Mouse (Mus musculus) liver, embryonic 14.5 days (tissue): Measurements from ENCODE around the gene Mcm9. TPM values are rescaled to one million over a fixed set of nuclear protein-coding genes. Genes with fewer than 3 reads are reported as not detected.

Source experiments
- ATAC-seq: fragments of 200-750 bp; cut with Nextera tagmentation; 2 replicates; pipeline ENCODE4 v1.8.0; 2017; ENCODE audit warnings: moderate number of reproducible peaks, mild to moderate bottlenecking, moderate library complexity; ENCODE audit not compliant: insufficient read depth
- DNase-seq, 3 experiments: peaks; one replicate each; pipeline ENCODE4 v3.0.0-alpha.2; 2012 to 2013; ENCODE audit warnings: low read depth in 3 of 3, low spot score in 3 of 3
- H3K27ac ChIP-seq: fragments of 300-500 bp; sonication (generic); 2 replicates; pipeline ENCODE4 v1.5.1; 2014; ENCODE audit warnings: moderate library complexity, mild to moderate bottlenecking, control low read depth, inconsistent platforms
- H3K27me3 ChIP-seq: fragments of 300-500 bp; sonication (generic); 2 replicates; pipeline ENCODE4 v1.6.1; 2014; ENCODE audit warnings: mild to moderate bottlenecking, low read length, moderate library complexity; ENCODE audit not compliant: control insufficient read depth, insufficient read depth
- H3K36me3 ChIP-seq: fragments of 300-500 bp; sonication (generic); replicated peaks from 2 replicates; pipeline ENCODE4 v1.6.1; 2014; ENCODE audit warnings: low read depth; ENCODE audit not compliant: control insufficient read depth, insufficient read depth
- H3K4me1 ChIP-seq, 2 experiments: fragments of 200-500 bp in 1 of 2; fragments of 300-500 bp in 1 of 2; sonication (generic) in 1 of 2; replicated peaks; 2 replicates each; pipeline ENCODE4 v1.6.1; 2012 to 2014; ENCODE audit warnings: antibody characterized with exemption in 1 of 2, inconsistent platforms in 1 of 2, low read length in 1 of 2; ENCODE audit not compliant: control insufficient read depth in 2 of 2, insufficient read depth in 2 of 2
- H3K4me2 ChIP-seq: fragments of 300-500 bp; sonication (generic); 2 replicates; pipeline ENCODE4 v1.6.1; 2014; ENCODE audit warnings: low read depth, mild to moderate bottlenecking, control low read depth, moderate library complexity
- H3K4me3 ChIP-seq, 2 experiments: fragments of 200-500 bp in 1 of 2; fragments of 300-500 bp in 1 of 2; sonication (generic) in 1 of 2; 2 replicates each; pipeline ENCODE4 v1.5.1; 2012 to 2014; ENCODE audit warnings: low read depth in 2 of 2, low read length in 2 of 2, mild to moderate bottlenecking in 2 of 2, control low read depth in 1 of 2, inconsistent platforms in 1 of 2, moderate library complexity in 1 of 2; ENCODE audit not compliant: insufficient read depth in 1 of 2
- H3K9ac ChIP-seq: fragments of 300-500 bp; sonication (generic); replicated peaks from 2 replicates; pipeline ENCODE4 v1.6.1; 2014; ENCODE audit warnings: mild to moderate bottlenecking, control low read depth, moderate library complexity
- H3K9me3 ChIP-seq: fragments of 300-500 bp; sonication (generic); 2 replicates; pipeline ENCODE4 v1.6.1; 2016; ENCODE audit warnings: low read length, mixed read lengths; ENCODE audit not compliant: control insufficient read depth
- EP300 ChIP-seq: IDR thresholded peaks from 2 replicates; pipeline ENCODE4 v1.6.1; 2016; ENCODE audit warnings: antibody characterized with exemption, low read depth
- WGBS: fragments of 180-500 bp; shearing (Covaris S2); extraction: QIAGEN DNeasy Blood & Tissue Kit; methylation state at CpG from one replicate; pipeline ENCODE4 v1.1.7; 2014; ENCODE audit not compliant: insufficient replicate concordance; 5-methylcytosine and 5-hydroxymethylcytosine counted together
- polyA plus RNA-seq, 2 experiments: library from polyadenylated mRNA; depleted of rRNA in 1 of 2; stranded (reverse) in 1 of 2; unstranded in 1 of 2; fragments of >200 nt; fragmentation: Nextera tagmentation in 1 of 2; extraction: Ambion mirVana in 1 of 2; gene quantifications; 2 replicates each; pipeline versions ENCODE4 v1.2.1 to v1.2.3; 2012 to 2014

Mcm9 gene
- polyA plus RNA-seq, 2 experiments: 2.4 to 4.2 TPM

- no peak for TF ChIP-seq EP300
- no peaks in the 10 kb centered on the region for H3K9me3 ChIP-seq
- no peak for DNase-seq
- H3K27me3 ChIP-seq: no peaks in the 10 kb centered on the region
- H3K36me3 ChIP-seq: no peaks in the 10 kb centered on the region
- no peak overlapping the region for H3K4me2 ChIP-seq
- WGBS: 66% methylated on average over 13 of the region's 13 CpGs
- no peak overlapping the region for H3K27ac ChIP-seq
- H3K4me1 ChIP-seq: no peaks in the 10 kb centered on the region
- no peak overlapping the region for H3K4me3 ChIP-seq
- ATAC-seq: no peak
- H3K9ac ChIP-seq: no peak overlapping the region
Observed at GRCm38 (mm10) chr10:53493954-53494353, 136.3 kb downstream of the Mcm9 start.

Other genes with a start within 250 kb of the Mcm9 start
- gene Asf1a, start 33.7 kb downstream of the Mcm9 start, polyA plus RNA-seq (2012; rRNA removed): 20.0 and 38.0 TPM in 2 replicates
- 109 and 110 TPM in 2 replicates for gene Asf1a, start 33.7 kb downstream of the Mcm9 start, polyA plus RNA-seq (2014; fragmentation: Nextera tagmentation; extraction: Ambion mirVana)
- 0.18 and 0.21 TPM in 2 replicates for gene Fam184a, start 120.7 kb upstream of the Mcm9 start, polyA plus RNA-seq (2012; rRNA removed)
- gene Fam184a, start 120.7 kb upstream of the Mcm9 start, polyA plus RNA-seq (2014; fragmentation: Nextera tagmentation; extraction: Ambion mirVana): 0.11 and 0.19 TPM in 2 replicates